Comparison of ENCODE assay signal across 8 mouse cellular contexts in genomic region chr3:144569401-144569971, GRCm38 (mm10). TPM values are rescaled to one million over a fixed set of nuclear protein-coding genes. Genes with fewer than 3 reads are reported as not detected.
DNase-seq lines count a peak whose midpoint lies in the region; ATAC-seq and TF ChIP-seq lines count a peak whose summit lies in the region.

No protein-coding gene starts in this region.

- no peaks in the 10 kb centered on the region for H3K9me3 ChIP-seq in G1E (replicated peaks)
- H3K9me3 ChIP-seq in embryonic facial prominence, embryonic 15.5 days (replicated peaks): no peaks in the 10 kb centered on the region
- H3K9me3 ChIP-seq in hindbrain, embryonic 10.5 days: no peaks in the 10 kb centered on the region
- H3K9me3 ChIP-seq in limb, embryonic 11.5 days (ENCODE audit: control insufficient read depth, low read length): no peaks in the 10 kb centered on the region
- H3K9me3 ChIP-seq in stomach, embryonic 15.5 days: no peaks in the 10 kb centered on the region

- under 1% methylated on average over 47 of the region's 47 CpGs for WGBS in embryonic facial prominence, embryonic 15.5 days
- WGBS in hindbrain, embryonic 10.5 days: under 1% methylated on average over 47 of the region's 47 CpGs
- WGBS in limb, embryonic 11.5 days: under 1% methylated on average over 45 of the region's 47 CpGs
- under 1% methylated on average over 47 of the region's 47 CpGs for WGBS in stomach, embryonic 15.5 days

- H3K4me3 ChIP-seq in G1E (ENCODE audit: low read depth, low read length): peak overlapping the region; percentile 95
- peak overlapping the region; percentile 79 for H3K4me3 ChIP-seq in embryonic facial prominence, embryonic 15.5 days (replicated peaks)
- H3K4me3 ChIP-seq in hindbrain, embryonic 10.5 days: peak overlapping the region; percentile 93
- peak overlapping the region; percentile 85 for H3K4me3 ChIP-seq in limb, embryonic 11.5 days (ENCODE audit: low read depth, low read length)
- H3K4me3 ChIP-seq in stomach, embryonic 15.5 days (replicated peaks): peak overlapping the region; percentile 93

- no peaks in the 10 kb centered on the region for H3K27me3 ChIP-seq in G1E (ENCODE audit: insufficient read depth, low read length)
- H3K27me3 ChIP-seq in embryonic facial prominence, embryonic 15.5 days: no peaks in the 10 kb centered on the region
- H3K27me3 ChIP-seq in hindbrain, embryonic 10.5 days (ENCODE audit: insufficient read depth, poor library complexity, severe bottlenecking): no peaks in the 10 kb centered on the region
- no peaks in the 10 kb centered on the region for H3K27me3 ChIP-seq in limb, embryonic 11.5 days (ENCODE audit: control insufficient read depth, insufficient read depth, low read length)
- H3K27me3 ChIP-seq in stomach, embryonic 15.5 days (replicated peaks): no peaks in the 10 kb centered on the region

- no peak for TF ChIP-seq CTCF in G1E (IDR thresholded peaks at IDR 0.05; ENCODE audit: low read depth, low read length)

- peak overlapping the region; percentile 87 for H3K4me2 ChIP-seq in embryonic facial prominence, embryonic 15.5 days (replicated peaks)
- H3K4me2 ChIP-seq in limb, embryonic 11.5 days (ENCODE audit: low read depth, severe bottlenecking): peak overlapping the region; percentile 79
- H3K4me2 ChIP-seq in stomach, embryonic 15.5 days: peak overlapping the region; percentile 90

- H3K9ac ChIP-seq in embryonic facial prominence, embryonic 15.5 days: peak overlapping the region; percentile 69
- H3K9ac ChIP-seq in limb, embryonic 11.5 days (ENCODE audit: low read length): peak overlapping the region; percentile 87
- H3K9ac ChIP-seq in stomach, embryonic 15.5 days: peak overlapping the region; percentile 93

- no peak for ATAC-seq in G1E (ENCODE audit: extremely low read depth, insufficient number of reproducible peaks, low FRiP score, poor library complexity, severe bottlenecking)
- ATAC-seq in embryonic facial prominence, embryonic 15.5 days (ENCODE audit: insufficient number of reproducible peaks, low FRiP score, low TSS enrichment, low read depth): 0 out of 2 replicates have a peak, but pooled peaks have one; percentile 9
- peak; percentile 37 for ATAC-seq in limb, embryonic 11.5 days (ENCODE audit: insufficient number of reproducible peaks, low FRiP score, low TSS enrichment, low read depth)
- peak; percentile 4; the same call in 1 of the 2 replicates for ATAC-seq in megakaryocyte progenitor cell, adult 5-6 weeks (replicated peaks; ENCODE audit: poor library complexity)
- ATAC-seq in stomach, embryonic 15.5 days (ENCODE audit: insufficient read depth, low FRiP score, low read depth): peak; percentile 3; the same call in 1 of the 2 replicates

- H3K27ac ChIP-seq in embryonic facial prominence, embryonic 15.5 days (replicated peaks): peak overlapping the region; percentile 85
- peak overlapping the region; percentile 95 for H3K27ac ChIP-seq in hindbrain, embryonic 10.5 days
- peak overlapping the region; percentile 56; the same call in 1 of the 2 replicates for H3K27ac ChIP-seq in limb, embryonic 11.5 days (replicated peaks; ENCODE audit: low read depth, low read length)
- H3K27ac ChIP-seq in stomach, embryonic 15.5 days: peak overlapping the region; percentile 82

- peaks cover 50% of the 10 kb centered on the region for H3K4me1 ChIP-seq in G1E (ENCODE audit: insufficient read depth, low read depth, low read length)
- peaks cover 14% of the 10 kb centered on the region for H3K4me1 ChIP-seq in embryonic facial prominence, embryonic 15.5 days
- peaks cover 33% of the 10 kb centered on the region for H3K4me1 ChIP-seq in hindbrain, embryonic 10.5 days (replicated peaks)
- peaks cover 3% of the 10 kb centered on the region; the same call in 1 of the 2 replicates for H3K4me1 ChIP-seq in limb, embryonic 11.5 days (ENCODE audit: control insufficient read depth, insufficient read depth, low read length)
- H3K4me1 ChIP-seq in stomach, embryonic 15.5 days: peaks cover 11% of the 10 kb centered on the region; the same call in 1 of the 2 replicates

- peak; percentile 49 for DNase-seq in kidney, adult 9 months
- no peak for DNase-seq in kidney, adult 18-20 months
- DNase-seq in G1E (ENCODE audit: low spot score): peak; percentile 35
- DNase-seq in hindbrain, embryonic 10.5 days (ENCODE audit: low spot score): peak; percentile 67
- DNase-seq in limb, embryonic 11.5 days (ENCODE audit: low spot score): peak; percentile 68

- peaks cover 26% of the 10 kb centered on the region for H3K36me3 ChIP-seq in G1E (replicated peaks)
- peaks cover 14% of the 10 kb centered on the region for H3K36me3 ChIP-seq in embryonic facial prominence, embryonic 15.5 days
- peaks cover 16% of the 10 kb centered on the region for H3K36me3 ChIP-seq in hindbrain, embryonic 10.5 days
- H3K36me3 ChIP-seq in limb, embryonic 11.5 days (ENCODE audit: control insufficient read depth, insufficient read depth, low read length): peaks cover 3% of the 10 kb centered on the region; the same call in 1 of the 2 replicates
- H3K36me3 ChIP-seq in stomach, embryonic 15.5 days: no peaks in the 10 kb centered on the region

RNA-seq across cellular contexts. Expression of gene Hs2st1, which starts 0.5 kb away (rescaled TPM):
- total RNA-seq in G1E (2014; fragmentation: Nextera tagmentation): 37.8 and 43.6 TPM in 2 replicates
- 36.1 and 40.6 TPM in 2 replicates for total RNA-seq in G1E (2017)
- polyA plus RNA-seq in G1E (2012): 6.1 and 7.6 TPM in 2 replicates
- polyA plus RNA-seq in embryonic facial prominence, embryonic 15.5 days (2015; fragmentation: Nextera tagmentation; extraction: Ambion mirVana): 15.2 and 15.3 TPM in 2 replicates
- 12.6 and 13.3 TPM in 2 replicates for polyA plus RNA-seq in hindbrain, embryonic 10.5 days (2016; fragmentation: Nextera tagmentation; extraction: Ambion mirVana)
- polyA plus RNA-seq in limb, embryonic 11.5 days (2014; fragmentation: Nextera tagmentation; extraction: Ambion mirVana): 14.1 and 14.8 TPM in 2 replicates
- total RNA-seq in megakaryocyte progenitor cell, adult 5-6 weeks (2015): 14.2 and 15.7 TPM in 2 replicates
- total RNA-seq in megakaryocyte progenitor cell, adult 5-6 weeks (2017): 11.8 and 14.7 TPM in 2 replicates
- polyA plus RNA-seq in stomach, embryonic 15.5 days (2015; fragmentation: Nextera tagmentation; extraction: Ambion mirVana): 12.8 and 13.9 TPM in 2 replicates

RNA-seq across cellular contexts. Expression of gene Selenof, which starts 0.6 kb away (rescaled TPM):
- total RNA-seq in G1E (2014; fragmentation: Nextera tagmentation): 314 and 354 TPM in 2 replicates
- 662 and 687 TPM in 2 replicates for total RNA-seq in G1E (2017)
- 19.9 TPM in 2 replicates for polyA plus RNA-seq in G1E (2012)
- 642 and 651 TPM in 2 replicates for polyA plus RNA-seq in embryonic facial prominence, embryonic 15.5 days (2015; fragmentation: Nextera tagmentation; extraction: Ambion mirVana)
- 484 and 487 TPM in 2 replicates for polyA plus RNA-seq in hindbrain, embryonic 10.5 days (2016; fragmentation: Nextera tagmentation; extraction: Ambion mirVana)
- polyA plus RNA-seq in limb, embryonic 11.5 days (2014; fragmentation: Nextera tagmentation; extraction: Ambion mirVana): 368 and 386 TPM in 2 replicates
- 542 and 574 TPM in 2 replicates for total RNA-seq in megakaryocyte progenitor cell, adult 5-6 weeks (2015)
- 723 and 819 TPM in 2 replicates for total RNA-seq in megakaryocyte progenitor cell, adult 5-6 weeks (2017)
- 640 and 675 TPM in 2 replicates for polyA plus RNA-seq in stomach, embryonic 15.5 days (2015; fragmentation: Nextera tagmentation; extraction: Ambion mirVana)

Comparison
In these comparisons a context has a peak if more than half of its experiments do, and no peak if none do; other contexts are left out.
1. RNA of gene Selenof, which starts 0.6 kb away (polyA plus RNA-seq): 642 to 651 TPM in embryonic facial prominence, embryonic 15.5 days, 640 to 675 TPM in stomach, embryonic 15.5 days, 484 to 487 TPM in hindbrain, embryonic 10.5 days and 368 to 386 TPM in limb, embryonic 11.5 days; 19.9 TPM in G1E; every median in the first group is over 10 times any median in the second.
2. Peak in every context shown above with its lines, with median percentiles within 50 percentile points of each other: H3K4me3 ChIP-seq, H3K27ac ChIP-seq, H3K4me2 ChIP-seq and H3K9ac ChIP-seq.